Mouse (Mus musculus) cerebellum, postnatal 4 days (tissue): ENCODE measurements around the gene Olfr690.
"Not testable (repeated sequence)": the region's sequence is repeated elsewhere in the genome, so short reads cannot be mapped to it uniquely, and the experiment has no call there.

Experiments
- DNase-seq, 2 experiments: peaks; one replicate each; pipeline ENCODE4 v3.0.0; 2022; ENCODE audit warnings: low spot score in 2 of 2, mixed read lengths in 1 of 2

Gene Olfr690

DNA sequence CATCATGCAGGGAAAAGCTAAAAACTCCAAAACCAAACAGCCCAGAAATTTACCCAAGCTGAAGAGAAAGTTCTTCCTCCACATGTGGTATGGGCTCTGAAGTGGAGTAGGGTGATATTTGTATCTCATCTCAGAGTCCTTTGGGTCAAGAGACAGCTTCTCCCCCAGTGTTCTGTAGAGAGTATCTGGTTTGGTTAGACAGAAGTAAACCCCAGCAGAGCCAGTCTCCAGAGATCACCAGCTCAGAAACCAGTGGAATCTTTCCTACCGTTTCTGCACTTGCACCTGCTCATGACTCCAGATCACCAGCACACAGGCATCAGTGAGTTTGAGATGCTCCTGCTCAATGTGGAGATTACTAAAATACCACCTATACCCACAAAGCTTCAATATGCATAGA is at the start of gene Olfr690:
Olfr690 (minus strand) TSS at position 101 of the 400 bp plus-strand sequence.
- DNase-seq: no peak

DNA sequence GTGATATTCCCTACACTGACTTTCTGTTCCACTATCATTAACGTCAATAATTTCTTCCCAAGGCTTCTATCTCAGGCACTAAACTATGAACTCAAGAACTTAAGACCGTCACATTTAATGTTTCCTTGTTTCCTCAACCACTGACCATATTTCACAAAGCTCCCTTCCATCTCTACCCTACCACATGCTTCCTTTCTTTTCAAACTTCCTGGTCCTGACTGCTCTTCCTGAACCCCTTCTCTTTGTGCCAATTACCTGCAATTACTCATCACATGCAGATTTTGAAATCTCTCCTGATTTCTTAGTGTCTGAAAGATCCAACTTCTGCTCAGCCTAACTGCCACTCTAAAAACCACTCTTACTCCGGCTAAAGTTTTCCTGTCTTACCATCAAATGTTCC is 46.4 kb upstream of the Olfr690 start:
- no peak for DNase-seq

DNA sequence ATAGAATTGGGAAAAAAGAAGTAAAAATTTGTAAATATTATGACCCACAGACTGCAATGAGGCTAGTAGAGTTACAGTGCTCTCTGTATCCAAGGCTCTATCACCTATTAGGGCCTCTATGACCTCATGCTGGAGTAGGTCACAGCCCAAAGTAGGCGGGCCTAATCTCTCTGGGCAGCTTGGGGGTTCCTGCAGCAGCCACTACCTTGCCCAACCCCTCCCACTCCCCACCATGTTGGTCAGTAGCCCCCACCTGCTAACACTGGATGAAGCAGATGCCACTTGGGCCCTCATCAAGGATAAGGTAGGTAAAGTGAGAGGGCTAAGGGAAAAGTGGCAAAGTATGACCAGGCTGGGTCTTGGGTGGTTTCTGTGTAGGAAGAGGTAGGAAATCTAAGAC is 41.0 kb upstream of the Olfr690 start, which contains the start of gene Gm5901:
Gm5901 (plus strand) TSS at position 173 of the 400 bp plus-strand sequence.
- DNase-seq: no peak

DNA sequence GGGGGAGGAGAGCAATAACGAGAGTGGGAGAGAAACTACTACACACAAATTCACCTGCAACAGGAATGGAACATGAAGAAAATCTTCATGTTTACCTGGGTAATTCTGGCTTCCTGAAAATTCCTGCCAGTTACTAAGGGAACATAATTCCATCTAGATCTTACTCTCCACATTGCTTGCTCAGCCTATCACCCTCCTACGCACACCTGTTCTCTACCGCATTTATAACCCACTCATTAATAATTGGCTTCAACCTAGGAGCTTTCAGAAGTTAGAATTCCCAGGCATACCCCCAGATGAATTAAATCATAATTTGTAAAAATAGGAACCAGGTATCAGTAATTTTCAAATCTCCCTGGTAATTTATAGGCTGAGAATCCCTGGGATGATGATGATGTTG is 40.1 kb upstream of the Olfr690 start:
- DNase-seq: no peak

DNA sequence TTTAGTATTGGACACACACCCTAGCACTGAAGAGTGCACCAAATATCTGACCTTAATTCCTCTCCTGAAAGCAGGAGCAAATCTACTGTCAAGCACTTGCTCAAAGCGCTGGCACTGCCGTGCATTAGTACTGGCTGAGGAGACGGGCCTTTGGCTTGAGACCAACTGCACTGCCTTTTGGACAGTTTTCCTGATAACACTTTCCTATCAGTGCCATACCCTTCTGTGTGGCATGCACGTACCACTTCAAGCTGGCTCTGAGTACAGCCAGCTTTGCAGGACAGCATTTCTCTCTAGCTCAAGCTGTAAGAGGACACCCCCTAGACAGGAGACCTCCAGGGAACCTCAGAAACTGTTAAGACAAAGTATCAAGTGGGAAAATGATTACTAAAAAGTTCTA is 39.6 kb upstream of the Olfr690 start:
- DNase-seq: no peak

DNA sequence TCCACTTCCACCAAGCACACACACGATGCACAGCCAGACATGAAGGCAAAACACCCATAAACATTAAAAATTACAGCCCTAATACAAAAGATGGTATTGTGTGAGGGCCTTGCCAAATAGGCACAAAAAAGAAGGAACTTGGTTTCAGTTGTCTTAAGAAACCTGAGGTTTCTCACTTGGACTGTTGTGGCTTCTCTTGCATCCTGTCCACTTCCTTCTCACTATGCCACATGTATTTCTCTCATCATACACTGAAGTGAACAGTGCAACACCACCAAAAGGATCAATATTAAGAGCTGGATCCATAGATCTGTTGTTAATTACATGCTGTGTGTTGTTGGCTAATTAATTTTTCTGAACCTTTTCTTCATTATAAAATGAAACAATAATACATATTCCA is 39.0 kb upstream of the Olfr690 start:
- no peak for DNase-seq

DNA sequence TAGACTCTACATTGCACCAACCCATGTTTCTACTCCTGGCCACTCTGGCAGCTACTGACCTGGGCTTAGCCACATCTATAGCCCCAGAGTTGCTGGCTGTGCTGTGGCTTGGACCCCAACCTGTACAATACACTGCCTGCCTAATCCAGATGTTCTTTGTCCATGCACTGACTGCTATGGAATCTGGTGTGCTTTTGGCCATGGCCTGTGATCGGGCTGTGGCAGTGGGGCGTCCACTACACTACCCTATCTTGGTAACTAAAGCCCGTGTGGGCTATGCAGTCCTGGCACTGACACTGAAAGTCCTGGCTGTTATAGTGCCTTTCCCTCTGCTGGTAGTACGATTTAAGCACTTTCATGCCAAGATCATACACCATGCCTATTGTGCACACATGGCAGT is 34.6 kb upstream of the Olfr690 start:
- DNase-seq: no peak

DNA sequence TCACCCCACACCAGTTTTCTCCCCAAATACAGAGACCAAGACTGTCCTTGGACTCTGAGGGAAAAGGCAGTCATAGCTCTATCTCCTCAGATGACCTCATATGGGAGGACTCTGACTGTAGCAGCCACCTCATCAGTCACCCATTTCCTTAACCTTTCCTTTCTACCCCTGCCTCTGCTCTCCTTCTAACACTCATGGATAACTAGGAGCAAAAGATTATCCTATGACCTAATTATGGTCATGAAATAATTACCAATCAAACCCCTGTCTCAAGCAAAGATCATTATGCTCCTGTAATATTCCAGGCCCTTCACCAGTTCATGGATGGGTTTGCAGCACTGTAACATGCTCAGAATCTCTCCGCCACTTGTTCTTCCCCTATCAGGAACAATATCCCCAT is 34.0 kb upstream of the Olfr690 start, which contains the start of gene Olfr692:
Olfr692 (plus strand) TSS at position 301 of the 400 bp plus-strand sequence.
- DNase-seq: no peak

DNA sequence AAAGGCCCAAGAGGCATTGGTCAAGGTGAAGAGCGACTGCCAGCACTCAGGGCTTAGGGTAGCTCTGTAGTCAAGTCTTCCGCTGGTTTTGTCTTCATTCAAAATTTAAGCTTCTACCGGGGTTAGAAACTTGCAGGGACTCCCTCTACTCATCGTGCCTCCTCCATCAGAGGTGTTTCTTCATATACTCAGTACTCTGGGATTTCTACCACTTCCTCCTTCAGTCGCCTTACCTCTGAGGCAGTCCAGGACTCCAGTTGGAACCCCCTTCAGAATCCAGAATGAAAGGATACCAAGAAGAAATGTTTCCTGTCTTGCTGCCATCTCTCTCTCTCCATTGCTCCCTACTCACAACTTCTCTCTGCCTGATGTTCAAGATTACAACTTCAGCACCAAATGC is 33.4 kb upstream of the Olfr690 start:
- DNase-seq: no peak

DNA sequence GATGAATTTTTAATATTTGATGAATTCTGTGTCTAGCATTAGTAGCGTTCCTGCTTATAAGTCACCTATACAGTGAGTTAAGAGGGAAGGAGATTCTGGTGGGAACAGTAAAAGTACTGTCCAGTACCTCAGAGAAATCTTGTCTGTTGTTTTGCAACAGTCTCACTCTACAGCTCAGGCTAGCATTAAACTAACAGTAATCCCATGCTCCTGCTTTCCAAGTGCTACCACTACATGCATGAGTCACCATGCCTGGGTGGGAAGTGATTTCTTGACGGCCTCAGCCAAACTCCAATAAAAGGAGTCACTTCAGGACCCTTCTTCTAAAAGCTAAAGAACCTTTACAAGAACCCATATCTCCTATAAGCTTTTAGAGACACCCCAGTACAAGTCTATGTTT is 27.8 kb upstream of the Olfr690 start:
- no peak for DNase-seq

DNA sequence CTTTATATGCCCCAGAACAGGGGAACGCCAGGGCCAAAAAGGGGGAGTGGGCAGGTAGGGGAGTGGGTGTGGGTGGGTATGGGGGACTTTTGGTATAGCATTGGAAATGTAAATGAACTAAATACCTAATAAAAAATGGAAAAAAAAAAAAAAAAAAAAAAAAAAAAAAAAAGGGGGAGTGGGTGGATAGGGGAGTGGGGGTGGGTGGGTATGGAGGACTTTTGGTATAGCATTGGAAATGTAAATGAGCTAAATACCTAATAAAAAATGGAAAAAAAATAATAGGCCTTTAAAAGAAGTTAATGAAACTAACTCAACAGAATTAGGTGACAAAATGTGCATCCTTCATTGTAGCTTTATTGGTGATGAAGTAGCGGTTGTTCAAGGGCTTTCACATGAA is 22.6 kb upstream of the Olfr690 start:
- not testable (repeated sequence) for DNase-seq

DNA sequence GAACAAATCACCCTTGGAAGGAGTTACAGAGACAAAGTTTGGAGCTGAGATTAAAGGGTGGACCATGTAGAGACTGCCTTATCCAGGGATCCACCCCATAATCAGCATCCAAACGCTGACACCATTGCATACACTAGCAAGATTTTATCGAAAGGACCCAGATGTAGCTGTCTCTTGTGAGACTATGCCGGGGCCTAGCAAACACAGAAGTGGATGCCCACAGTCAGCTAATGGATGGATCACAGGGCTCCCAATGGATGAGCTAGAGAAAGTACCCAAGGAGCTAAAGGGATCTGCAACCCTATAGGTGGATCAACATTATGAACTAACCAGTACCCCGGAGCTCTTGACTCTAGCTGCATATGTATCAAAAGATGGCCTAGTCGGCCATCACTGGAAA is 22.2 kb upstream of the Olfr690 start:
- not testable (repeated sequence) for DNase-seq

DNA sequence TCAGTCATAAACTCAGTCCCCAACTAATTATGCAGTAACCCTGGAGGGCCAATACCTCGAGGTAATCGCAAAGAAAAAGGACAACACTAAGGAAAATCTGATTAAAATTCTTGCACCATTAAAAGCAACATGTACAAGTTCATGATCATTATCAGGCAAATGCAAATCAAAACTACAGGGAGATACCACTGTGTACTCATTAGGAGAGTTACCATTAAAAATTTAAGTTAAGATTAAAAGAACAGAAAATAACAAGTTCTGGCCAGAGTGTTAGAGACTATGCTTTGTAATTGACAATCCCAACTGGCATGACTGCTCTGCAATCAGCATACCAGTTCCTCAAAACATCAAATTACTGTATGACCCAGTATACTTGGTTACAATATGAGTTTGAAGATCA is 8.8 kb upstream of the Olfr690 start:
- DNase-seq: no peak

DNA sequence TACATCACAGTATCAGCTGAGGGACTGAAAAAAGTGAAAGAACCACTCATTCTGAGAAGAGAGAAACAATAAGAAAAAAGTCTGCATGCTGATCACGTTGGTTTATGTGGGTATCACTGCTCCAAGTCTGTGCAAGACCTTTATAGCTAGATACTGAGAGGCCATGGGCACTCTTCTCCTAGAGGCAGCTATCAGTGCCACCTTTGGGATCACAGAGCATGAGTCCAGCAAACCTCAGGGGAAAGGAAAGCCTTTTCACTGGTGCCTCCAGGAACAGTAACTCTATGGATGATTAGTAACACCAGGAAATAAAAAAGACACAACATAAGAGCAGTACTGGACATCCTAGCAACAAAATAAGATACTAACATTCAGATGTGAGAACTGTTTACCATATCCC is 8.3 kb upstream of the Olfr690 start, which contains the start of gene Olfr691:
Olfr691 (minus strand) TSS at position 101 of the 400 bp plus-strand sequence.
- DNase-seq: no peak

DNA sequence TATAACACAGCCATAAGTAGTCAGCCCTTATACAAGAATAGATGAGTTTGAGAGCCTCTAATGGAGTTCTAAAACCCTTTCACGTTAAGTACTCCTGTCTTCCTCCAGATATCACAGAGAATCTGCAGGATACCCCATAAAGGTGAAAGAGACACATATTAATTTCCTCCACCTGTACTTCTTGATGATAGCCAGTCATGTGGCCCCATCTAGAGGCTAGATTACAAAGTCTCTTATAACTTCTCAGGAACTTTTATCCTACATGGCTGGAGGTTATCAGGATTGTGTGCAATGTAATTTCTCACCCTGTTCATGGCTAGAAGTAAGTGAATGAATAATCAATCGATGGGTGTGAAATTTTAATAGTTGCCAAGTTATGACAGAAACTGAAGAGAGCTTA is 8.6 kb downstream of the Olfr690 start:
- DNase-seq: no peak

DNA sequence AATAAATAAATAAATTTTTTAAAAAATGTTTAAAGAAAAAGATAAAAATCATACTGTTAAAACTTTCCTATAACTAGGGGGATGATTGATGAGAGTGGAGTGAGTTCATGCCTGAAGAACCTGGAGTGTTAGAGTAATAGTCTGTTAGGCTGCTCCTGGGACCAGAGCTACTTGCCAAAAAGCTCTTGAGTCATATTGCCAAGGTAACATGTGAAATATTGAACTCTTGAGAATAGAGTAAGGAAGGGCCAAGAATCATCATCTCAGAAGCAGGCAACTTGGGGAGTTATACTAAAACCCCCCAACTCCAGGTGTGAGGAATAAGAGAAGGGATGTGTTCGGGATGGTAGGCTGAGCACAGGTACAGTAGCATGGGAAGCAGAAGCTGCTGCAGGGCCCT is 23.0 kb downstream of the Olfr690 start, which contains the start of gene Olfr689:
Olfr689 (plus strand) TSS at position 301 of the 400 bp plus-strand sequence.
- no peak for DNase-seq

DNA sequence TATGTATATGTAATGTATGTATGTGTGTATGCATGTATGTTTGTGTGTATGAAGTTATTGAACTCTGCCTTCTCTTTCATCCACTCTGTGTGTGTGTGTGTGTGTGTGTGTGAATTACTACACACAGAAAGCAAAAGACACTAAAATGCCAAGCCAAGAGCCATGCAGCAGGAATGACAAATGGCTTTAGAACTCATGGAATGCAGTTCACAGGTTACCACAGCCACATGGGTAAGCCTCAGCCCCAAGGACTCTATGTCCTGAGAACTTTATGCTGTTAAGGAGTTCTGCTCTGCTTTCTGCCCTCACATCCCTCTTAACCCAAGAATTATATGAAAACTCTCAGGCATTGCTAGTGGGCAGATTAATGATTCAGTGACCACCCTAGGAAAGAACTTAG is 43.9 kb downstream of the Olfr690 start:
- no peak for DNase-seq

DNA sequence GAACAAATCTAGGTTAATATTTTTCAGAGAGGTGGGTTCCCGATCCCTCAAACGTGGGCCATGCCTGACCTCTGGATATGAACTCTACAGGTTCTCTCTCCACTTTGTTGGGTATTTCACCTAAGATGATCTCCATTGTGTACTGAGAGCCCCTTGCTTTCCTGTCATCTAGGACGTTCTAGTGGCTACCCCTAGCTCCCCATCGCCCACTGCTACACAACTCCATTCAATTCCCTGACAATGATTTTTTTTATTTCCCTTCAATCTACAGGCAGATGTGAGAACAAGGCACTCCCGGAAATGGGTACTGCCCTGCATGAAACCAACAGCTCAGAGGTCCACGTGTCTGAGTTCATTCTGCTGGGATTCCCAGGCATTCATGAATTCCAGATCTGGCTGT is 46.1 kb downstream of the Olfr690 start, which contains the start of gene Olfr688:
Olfr688 (plus strand) TSS at position 301 of the 400 bp plus-strand sequence.
- DNase-seq: no peak
